Mouse (Mus musculus) limb, embryonic 14.5 days (tissue): ENCODE measurements around the gene Cx3cr1. TPM values are rescaled to one million over a fixed set of nuclear protein-coding genes. Genes with fewer than 3 reads are reported as not detected.
"Not testable (repeated sequence)": the region's sequence is repeated elsewhere in the genome, so short reads cannot be mapped to it uniquely, and the experiment has no call there.

ENCODE experiments used
- ATAC-seq: fragments of 200-750 bp; cut with Nextera tagmentation; 2 replicates; pipeline ENCODE4 v1.8.0; 2017; ENCODE audit warnings: low read depth, moderate number of reproducible peaks, moderate TSS enrichment; ENCODE audit not compliant: low FRiP score
- DNase-seq: peaks from one replicate; pipeline ENCODE4 v3.0.0-alpha.2; 2015; ENCODE audit warnings: low spot score
- H3K27ac ChIP-seq: fragments of 300-500 bp; sonication (generic); replicated peaks from 2 replicates; pipeline ENCODE4 v1.5.1; 2014; ENCODE audit warnings: low read depth, mild to moderate bottlenecking, low read length, moderate library complexity, mixed read lengths
- H3K27me3 ChIP-seq: fragments of 300-500 bp; sonication (generic); 2 replicates; pipeline ENCODE4 v1.6.1; 2014; ENCODE audit warnings: low read length, mixed read lengths; ENCODE audit not compliant: control insufficient read depth, insufficient read depth
- H3K36me3 ChIP-seq: fragments of 300-500 bp; sonication (generic); 2 replicates; pipeline ENCODE4 v1.6.1; 2014; ENCODE audit warnings: mild to moderate bottlenecking, low read length, moderate library complexity, mixed read lengths; ENCODE audit not compliant: control insufficient read depth, insufficient read depth
- H3K4me1 ChIP-seq: fragments of 300-500 bp; sonication (generic); 2 replicates; pipeline ENCODE4 v1.6.1; 2014; ENCODE audit warnings: antibody characterized with exemption, low read length, mixed read lengths; ENCODE audit not compliant: control insufficient read depth, insufficient read depth
- H3K4me2 ChIP-seq: fragments of 300-500 bp; sonication (generic); replicated peaks from 2 replicates; pipeline ENCODE4 v1.6.1; 2014; ENCODE audit warnings: low read depth, mild to moderate bottlenecking, low read length, moderate library complexity; ENCODE audit not compliant: severe bottlenecking
- H3K4me3 ChIP-seq: fragments of 300-500 bp; sonication (generic); replicated peaks from 2 replicates; pipeline ENCODE4 v1.5.1; 2014; ENCODE audit warnings: low read length
- H3K9ac ChIP-seq: fragments of 300-500 bp; sonication (generic); 2 replicates; pipeline ENCODE4 v1.6.1; 2014; ENCODE audit warnings: mild to moderate bottlenecking, low read depth, low read length, moderate library complexity; ENCODE audit not compliant: severe bottlenecking
- H3K9me3 ChIP-seq: fragments of 300-500 bp; sonication (generic); 2 replicates; pipeline ENCODE4 v1.6.1; 2016; ENCODE audit warnings: low read length; ENCODE audit not compliant: control insufficient read depth
- POLR2A ChIP-seq: fragments of 200-500 bp; IDR thresholded peaks from 2 replicates; pipeline ENCODE4 v1.8.0; 2012; ENCODE audit warnings: inconsistent platforms, mild to moderate bottlenecking, moderate library complexity, borderline replicate concordance; ENCODE audit not compliant: insufficient read depth, insufficient read length; ENCODE audit errors: extremely low read depth
- WGBS: fragments of 180-500 bp; shearing (Covaris S2); extraction: QIAGEN DNeasy Blood & Tissue Kit; methylation state at CpG from one replicate; pipeline ENCODE4 v1.1.7; 2014; 5-methylcytosine and 5-hydroxymethylcytosine counted together
- polyA plus RNA-seq, 2 experiments: library from polyadenylated mRNA; depleted of rRNA in 1 of 2; stranded (reverse) in 1 of 2; unstranded in 1 of 2; fragments of >200 nt; fragmentation: Nextera tagmentation in 1 of 2; extraction: Ambion mirVana in 1 of 2; gene quantifications; 2 replicates each; pipeline versions ENCODE4 v1.2.1 to v1.2.3; 2012 to 2014

The Cx3cr1 gene
- polyA plus RNA-seq, 2 experiments = 10.1 to 11.0 TPM

DNA sequence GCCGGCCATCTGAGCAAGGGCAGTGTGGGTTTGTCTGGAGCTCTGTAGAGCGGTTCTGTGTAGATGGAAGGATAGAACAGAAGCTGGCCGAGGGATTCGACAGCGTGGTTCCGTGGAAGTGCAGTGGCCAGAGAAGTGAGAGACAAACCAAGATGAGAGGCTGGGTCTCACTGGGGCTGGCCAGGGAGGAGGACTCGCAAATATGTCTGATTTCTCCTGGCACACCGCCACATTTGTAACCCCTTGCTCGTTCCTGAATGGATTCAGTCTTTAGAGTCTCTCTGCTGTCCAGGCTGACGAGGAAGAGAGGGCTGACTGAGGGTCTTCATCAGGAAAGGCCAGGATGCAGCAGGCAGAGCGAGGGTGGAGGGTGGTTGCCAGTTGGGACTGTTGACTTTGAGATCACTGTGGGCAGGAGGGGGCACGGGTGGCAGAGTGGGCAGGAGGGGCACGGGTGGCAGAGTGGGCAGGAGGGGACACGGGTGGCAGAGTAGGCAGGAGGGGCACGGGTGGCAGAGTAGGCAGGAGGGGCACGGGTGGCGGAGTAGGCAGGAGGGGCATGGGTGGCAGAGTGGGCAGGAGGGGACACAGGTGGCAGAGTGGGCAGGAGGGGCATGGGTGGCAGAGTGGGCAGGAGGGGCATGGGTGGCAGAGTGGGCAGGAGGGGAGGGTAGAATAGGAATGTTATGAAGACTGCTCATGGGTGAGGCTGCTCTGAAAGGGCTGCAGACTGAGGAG, 44.5 kb upstream of the Cx3cr1 start:
- no peak overlapping the region for H3K9ac ChIP-seq
- H3K4me2 ChIP-seq = no peak overlapping the region
- H3K27ac ChIP-seq = no peak overlapping the region
- H3K4me1 ChIP-seq = peaks cover 6% of the 10 kb centered on the region
- 88% methylated on average over 17 of the region's 17 CpGs for WGBS
- H3K4me3 ChIP-seq = no peak overlapping the region
- DNase-seq = no peak
- no peak for ATAC-seq
- no peaks in the 10 kb centered on the region for H3K27me3 ChIP-seq
- TF ChIP-seq POLR2A = no peak
- H3K9me3 ChIP-seq = no peaks in the 10 kb centered on the region
- H3K36me3 ChIP-seq = peaks cover 26% of the 10 kb centered on the region

DNA sequence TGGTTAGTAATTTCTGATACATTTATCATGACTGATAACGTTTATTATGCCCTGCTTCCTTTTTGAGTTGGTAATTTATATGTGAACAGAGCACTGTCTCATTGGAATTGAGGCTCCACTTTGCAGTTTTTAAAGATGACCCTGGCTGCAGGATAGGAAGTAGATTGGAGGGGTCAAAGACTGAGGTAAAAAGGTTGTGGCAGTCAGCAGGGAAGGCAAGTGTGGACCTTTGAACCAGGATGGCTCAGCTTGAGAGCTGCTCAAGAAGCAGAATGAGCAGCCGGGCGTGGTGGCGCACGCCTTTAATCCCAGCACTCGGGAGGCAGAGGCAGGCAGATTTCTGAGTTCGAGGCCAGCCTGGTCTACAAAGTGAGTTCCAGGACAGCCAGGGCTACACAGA, 43.8 kb upstream of the Cx3cr1 start:
- Histone ChIP-seq H3K36me3 (peaks cover 22% of the 10 kb centered on the region), H3K9me3 (no peaks in the 10 kb centered on the region), H3K9ac (no peak overlapping the region), H3K4me2 (no peak overlapping the region), H3K4me3 (no peak overlapping the region), H3K27me3 (no peaks in the 10 kb centered on the region), H3K27ac (no peak overlapping the region), H3K4me1 (peaks cover 6% of the 10 kb centered on the region)
- no peak for TF ChIP-seq POLR2A
- ATAC-seq (no peak), DNase-seq (no peak)
- WGBS = 96% methylated on average over 6 of the region's 7 CpGs

DNA sequence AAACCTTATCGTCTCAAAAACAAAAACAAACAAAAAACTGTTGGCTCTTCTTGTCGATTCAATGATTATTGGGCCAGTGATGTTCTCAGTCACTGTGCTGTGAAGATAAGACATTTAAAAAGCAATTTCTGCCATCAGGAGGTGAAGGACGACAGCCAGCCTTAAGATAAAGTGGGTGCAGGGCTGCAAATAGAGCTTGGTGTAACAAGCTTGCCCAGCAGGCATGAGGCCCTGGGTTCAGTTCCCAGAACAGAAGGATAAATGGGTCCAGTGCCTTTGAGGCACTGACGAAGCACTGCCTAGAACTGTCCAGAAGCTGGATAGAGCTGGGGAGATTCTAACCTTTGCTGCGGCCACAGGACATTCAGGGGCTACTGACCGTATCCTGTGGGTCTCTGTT, 42.8 kb upstream of the Cx3cr1 start:
- Histone ChIP-seq H3K27ac (no peak overlapping the region), H3K4me3 (no peak overlapping the region), H3K4me1 (peaks cover 6% of the 10 kb centered on the region), H3K36me3 (peaks cover 13% of the 10 kb centered on the region), H3K4me2 (no peak overlapping the region), H3K9me3 (no peaks in the 10 kb centered on the region), H3K27me3 (no peaks in the 10 kb centered on the region), H3K9ac (no peak overlapping the region)
- WGBS = 94% methylated on average over 6 of the region's 6 CpGs
- DNase-seq (no peak), ATAC-seq (no peak)
- TF ChIP-seq POLR2A = no peak

DNA sequence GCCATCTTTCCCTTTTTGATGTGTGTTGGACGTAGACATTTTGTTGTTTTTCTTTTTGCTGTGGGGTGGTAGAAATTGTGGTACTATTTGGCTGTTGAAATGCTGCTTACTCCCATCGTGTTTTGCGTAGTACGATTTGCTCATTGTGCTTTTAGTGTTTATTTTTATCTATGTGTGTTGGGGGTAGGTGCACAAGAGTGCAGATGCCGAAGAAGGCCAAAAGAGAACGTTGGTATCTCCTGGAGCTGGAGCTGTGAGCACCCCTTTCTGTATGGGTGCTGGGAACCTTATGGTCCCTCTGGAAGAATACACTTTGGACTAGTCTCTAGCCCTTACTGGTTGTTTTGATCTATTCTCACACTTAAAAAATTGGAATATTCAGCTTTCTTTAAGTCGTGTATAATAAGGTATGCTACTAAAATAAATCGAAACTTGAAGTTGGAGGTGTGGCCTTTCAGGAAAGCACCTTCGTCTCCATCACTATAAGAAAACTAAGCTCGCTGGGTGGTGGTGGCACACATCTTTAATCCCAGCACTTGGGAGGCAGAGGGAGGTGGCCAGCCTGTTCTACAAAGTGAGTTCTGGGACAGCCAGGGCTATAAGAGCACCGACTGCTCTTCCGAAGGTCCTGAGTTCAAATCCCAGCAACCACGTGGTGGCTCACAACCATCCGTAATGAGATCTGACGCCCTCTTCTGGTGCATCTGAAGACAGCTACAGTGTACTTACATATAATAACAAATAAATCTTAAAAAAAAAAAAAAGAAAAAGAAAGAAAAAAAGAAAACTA, 41.7 kb upstream of the Cx3cr1 start:
- Histone ChIP-seq H3K4me1 (peaks cover 6% of the 10 kb centered on the region), H3K4me3 (peak overlapping the region; percentile 93), H3K27me3 (no peaks in the 10 kb centered on the region), H3K36me3 (peaks cover 2% of the 10 kb centered on the region; the same call in 1 of the 2 replicates), H3K4me2 (peak overlapping the region; percentile 67), H3K9me3 (no peaks in the 10 kb centered on the region), H3K9ac (peak overlapping the region; percentile 81), H3K27ac (peak overlapping the region; percentile 93)
- no peak for TF ChIP-seq POLR2A
- WGBS = 74% methylated on average over 15 of the region's 15 CpGs
- DNase-seq (no peak), ATAC-seq (no peak)

DNA sequence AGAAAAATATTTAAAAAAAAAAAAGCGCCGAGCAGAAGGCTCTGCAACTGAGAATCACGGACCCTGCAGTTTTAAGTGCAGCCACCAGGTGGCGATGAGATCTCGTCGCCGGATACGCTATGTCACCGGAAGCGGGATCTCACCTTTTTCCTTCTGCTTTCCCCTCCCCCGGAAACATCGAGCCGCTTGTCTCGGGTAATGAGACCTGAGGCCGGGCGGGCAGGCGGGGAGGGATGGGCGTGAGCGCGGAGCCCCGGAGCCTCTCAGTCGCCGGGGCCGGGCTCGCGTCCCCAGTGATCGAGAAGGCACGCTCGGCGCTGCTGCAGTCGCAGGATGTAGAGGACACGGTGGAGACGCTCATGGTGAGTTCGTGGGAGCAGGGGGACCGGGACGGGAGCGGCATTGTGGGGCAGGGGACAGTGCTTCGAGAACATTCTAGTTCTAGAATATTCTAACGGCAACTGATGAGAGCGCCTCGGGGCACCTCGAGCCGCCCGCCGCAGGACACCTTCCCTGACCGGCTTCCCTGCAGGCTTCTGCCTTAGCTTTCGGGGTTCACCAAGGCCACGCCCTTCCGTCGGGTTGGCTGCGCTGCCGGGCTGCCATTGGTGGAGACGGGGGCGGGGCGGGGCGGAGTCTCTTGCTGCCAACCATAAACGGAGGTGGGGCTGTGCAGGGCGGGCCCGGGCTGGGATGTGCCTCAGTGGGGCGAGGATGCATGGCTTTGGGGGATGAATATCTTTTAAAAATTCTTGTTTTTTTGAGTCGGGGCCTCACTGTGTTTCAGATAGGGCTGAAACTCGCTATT, 40.7 kb upstream of the Cx3cr1 start, which contains the start of gene Slc25a38:
Gene Slc25a38, plus strand, starts transcription at position 164 of the 808 bp plus-strand sequence.
- H3K36me3 ChIP-seq = no peaks in the 10 kb centered on the region
- peak within 1 kb of the TSS; percentile 93 for H3K27ac ChIP-seq
- under 1% methylated on average over 62 of the region's 62 CpGs for WGBS
- H3K9me3 ChIP-seq = no peaks in the 10 kb centered on the region
- peak; percentile 98 for ATAC-seq
- H3K4me1 ChIP-seq = peaks cover 6% of the 10 kb centered on the region
- peak within 1 kb of the TSS; percentile 81 for H3K9ac ChIP-seq
- DNase-seq = peak; percentile 96
- no peaks in the 10 kb centered on the region for H3K27me3 ChIP-seq
- peak within 1 kb of the TSS; percentile 93 for H3K4me3 ChIP-seq
- H3K4me2 ChIP-seq = peak within 1 kb of the TSS; percentile 67
- TF ChIP-seq POLR2A = peak; percentile 78; the same call in 1 of the 2 replicates

DNA sequence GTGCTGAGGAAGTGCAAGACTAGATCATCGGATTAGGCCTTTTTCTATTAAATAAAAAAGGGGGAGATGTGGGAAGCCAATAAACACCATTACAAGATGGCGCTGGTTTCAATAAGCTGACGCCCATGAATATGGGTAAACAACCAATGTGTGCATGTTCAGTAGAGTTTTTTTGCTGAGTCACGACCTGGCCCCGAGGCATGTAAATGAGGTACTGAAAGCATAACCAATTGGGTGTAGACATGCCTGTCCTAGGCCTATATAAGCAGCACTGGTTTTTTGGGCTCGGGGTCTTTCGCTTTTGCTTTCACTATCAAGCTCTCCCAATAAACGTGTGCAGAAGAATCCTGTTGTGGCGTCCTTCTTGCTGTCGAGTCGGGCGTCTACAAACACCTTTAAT, 39.3 kb upstream of the Cx3cr1 start:
- not testable (repeated sequence) for H3K4me1 ChIP-seq, H3K4me3 ChIP-seq, H3K4me2 ChIP-seq, ATAC-seq, H3K27me3 ChIP-seq, H3K9ac ChIP-seq, DNase-seq, H3K36me3 ChIP-seq, H3K9me3 ChIP-seq, H3K27ac ChIP-seq
- 94% methylated on average over 12 of the region's 12 CpGs for WGBS
